Mouse (Mus musculus): ENCODE data around the gene 2410015M20Rik. TPM values are rescaled to one million over a fixed set of nuclear protein-coding genes. Genes with fewer than 3 reads are reported as not detected.
A peak's percentile ranks its signal among the peaks of the same experiment; 100 is the strongest.

2410015M20Rik gene
- total RNA-seq, 2 experiments from 2014 or later: 123 to 148 TPM

GRCm38 (mm10) chr17:56561866-56562265 lies 47.7 kb downstream of the 2410015M20Rik start:
- H3K27ac ChIP-seq: no peak overlapping the region
- TF ChIP-seq CTCF (IDR thresholded peaks at IDR 0.05): no peak
- intact Hi-C loops (cut with DNase I): no loop called here
- H3K4me3 ChIP-seq: no peak overlapping the region
- DNase-seq (ENCODE audit: extremely low spot score in 1 of 2, low spot score in 2 of 2): no peak

GRCm38 (mm10) chr17:56560131-56560530 lies 49.4 kb downstream of the 2410015M20Rik start:
- intact Hi-C loops (cut with DNase I): no loop called here
- H3K27ac ChIP-seq: no peak overlapping the region
- DNase-seq (ENCODE audit: extremely low spot score in 1 of 2, low spot score in 2 of 2): no peak
- no peak for TF ChIP-seq CTCF (IDR thresholded peaks at IDR 0.05)
- no peak overlapping the region for H3K4me3 ChIP-seq

- Histone ChIP-seq H3K27ac (no peak overlapping the region), H3K4me3 (no peak overlapping the region)
- TF ChIP-seq CTCF (IDR thresholded peaks at IDR 0.05): no peak
- intact Hi-C loops (cut with DNase I): loop anchor here (2.0 to 5.0 kb wide), 2 partner anchors 152 to 203 kb away; no protein-coding TSS in a partner anchor
- no peak for DNase-seq (ENCODE audit: extremely low spot score in 1 of 2, low spot score in 2 of 2)
Measured at GRCm38 (mm10) chr17:56559386-56559785, 50.2 kb downstream of the 2410015M20Rik start.

GRCm38 (mm10) chr17:56558448-56558847 lies 51.1 kb downstream of the 2410015M20Rik start:
- intact Hi-C loops (cut with DNase I): loop anchor here (2.0 to 5.0 kb wide), 2 partner anchors 151 to 202 kb away; no protein-coding TSS in a partner anchor
- no peak overlapping the region for H3K4me3 ChIP-seq
- H3K27ac ChIP-seq: no peak overlapping the region
- peak; percentile 92 for TF ChIP-seq CTCF (IDR thresholded peaks at IDR 0.05)
- peak; percentile 68 to 70 for DNase-seq (ENCODE audit: extremely low spot score in 1 of 2, low spot score in 2 of 2)

Other genes with a start within 250 kb of the 2410015M20Rik start
- 100 to 1,000 TPM; 645 to 696 TPM for gene Ptprs, start 133.3 kb downstream of the 2410015M20Rik start, total RNA-seq (2021)
- gene Znrf4, start 97.3 kb downstream of the 2410015M20Rik start, total RNA-seq (2021): not detected
- 1 to 10 TPM; 2.5 to 4.0 TPM for gene Gm20219, start 55.4 kb downstream of the 2410015M20Rik start, total RNA-seq (2021)
- 100 to 1,000 TPM; 133 to 148 TPM for gene Safb2, start 25.2 kb downstream of the 2410015M20Rik start, total RNA-seq (2021)
- gene Safb, start 24.9 kb downstream of the 2410015M20Rik start, total RNA-seq (2021): 100 to 1,000 TPM; 160 to 168 TPM
- 100 to 1,000 TPM; 351 to 353 TPM for gene Rpl36, start 3.6 kb upstream of the 2410015M20Rik start, total RNA-seq (2021)
- 10 to 100 TPM; 62.7 to 62.8 TPM for gene Lonp1, start 17.1 kb upstream of the 2410015M20Rik start, total RNA-seq (2021)
- gene Catsperd, start 18.4 kb upstream of the 2410015M20Rik start, total RNA-seq (2021): under 1 TPM; 0.38 to 0.65 TPM
- 100 to 1,000 TPM in 1 of 2 experiments, 10 to 100 TPM in 1; 92.7 to 101 TPM for gene Ranbp3, start 63.5 kb upstream of the 2410015M20Rik start, total RNA-seq (2021)
- 100 to 1,000 TPM; 202 to 208 TPM for gene Ndufa11, start 108.0 kb upstream of the 2410015M20Rik start, total RNA-seq (2021)
- 10 to 100 TPM in 1 of 2 experiments, 1 to 10 TPM in 1; 8.8 to 12.7 TPM for gene Vmac, start 108.3 kb upstream of the 2410015M20Rik start, total RNA-seq (2021)
- 1 to 10 TPM; 4.1 to 4.5 TPM for gene Nrtn, start 147.8 kb upstream of the 2410015M20Rik start, total RNA-seq (2021)
- 10 to 100 TPM; 69.0 to 73.5 TPM for gene Dus3l, start 155.0 kb upstream of the 2410015M20Rik start, total RNA-seq (2021)
- 1 to 10 TPM; 1.3 to 2.6 TPM for gene Prr22, start 160.5 kb upstream of the 2410015M20Rik start, total RNA-seq (2021)
- gene Rfx2, start 221.2 kb upstream of the 2410015M20Rik start, total RNA-seq (2021): 1 to 10 TPM; 2.2 to 3.5 TPM